Mouse (Mus musculus): ENCODE measurements at regions not wholly inside any gene's neighbourhood (a gene's known extent, or its start where the extent isn't known, plus 50 kb on each side); places are given as distances from the start of the nearest gene placed in this dataset.

- TF ChIP-seq MAFK (IDR thresholded peaks at IDR 0.05; ENCODE audit: insufficient read depth, low read depth, low read length) (no peak), ZC3H11A (IDR thresholded peaks at IDR 0.05; ENCODE audit: borderline replicate concordance, low read depth, low read length) (no peak), ZNF384 (IDR thresholded peaks at IDR 0.05; ENCODE audit: low read depth, low read length) (no peak)
These were observed 133.7 kb downstream of the Nsun3 start for GRCm38 (mm10) chr16:62652769-62653465.

Measured in ES-E14 (cell line).